In the genomic region with DNA sequence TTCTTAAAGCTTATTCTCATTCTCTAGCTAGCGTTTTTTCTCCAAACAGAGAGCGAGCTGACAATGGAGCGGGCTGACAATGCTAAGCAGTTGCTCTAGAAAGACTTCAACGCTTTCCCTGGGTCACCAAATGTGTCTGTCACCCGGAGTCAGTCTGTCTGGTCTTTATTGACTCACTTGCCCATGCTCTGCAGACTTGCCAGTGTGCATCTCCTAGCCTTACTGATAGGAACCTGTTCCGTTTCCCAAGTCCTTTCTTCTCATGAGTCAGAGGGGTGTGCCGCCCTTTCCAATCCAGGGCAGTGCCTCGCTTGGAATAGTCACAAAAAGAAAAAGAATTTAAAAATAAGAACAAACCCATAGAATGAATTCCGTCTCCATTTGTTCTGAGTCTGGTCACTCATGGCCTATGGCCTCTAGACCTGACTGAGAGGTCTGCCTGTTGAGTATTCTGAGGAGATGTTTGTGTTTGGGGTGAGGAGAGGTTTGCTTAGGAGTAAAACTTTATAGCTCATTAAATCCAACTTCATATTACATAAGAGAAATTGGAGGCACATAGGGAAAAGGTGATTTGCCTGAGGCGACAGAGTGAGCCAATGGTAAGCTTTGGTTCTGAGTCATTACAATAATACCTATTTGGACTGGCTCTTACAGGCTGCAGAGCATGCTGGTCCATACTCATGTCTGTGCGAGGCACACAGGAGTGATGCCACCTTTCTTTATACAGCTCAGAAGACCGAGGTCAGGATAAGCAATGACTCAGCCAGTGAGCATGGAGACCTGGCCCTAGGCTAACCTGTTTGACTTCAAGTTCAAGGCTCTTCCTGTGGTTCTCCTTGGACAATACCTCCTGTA, we compare ENCODE assay signal across 15 mouse cellular contexts.
DNase-seq lines count a peak whose midpoint lies in the region; ATAC-seq and TF ChIP-seq lines count a peak whose summit lies in the region.
"Had no signal": no experiment of that assay in that cellular context is flagged by ENCODE, and none has a peak within 500 bp of the region (broad histone marks: within the 10 kb centered on the region; RNA-seq: fewer than 3 reads in every experiment).

No protein-coding gene starts in this region.

- DNase-seq in hindbrain, embryonic 10.5 days (ENCODE audit: low spot score) = no peak
- no peak for DNase-seq in hindbrain, embryonic 14.5 days (ENCODE audit: low spot score)
- DNase-seq in midbrain, embryonic 14.5 days = no peak
- peak; percentile 61 for DNase-seq in stomach, postnatal 0 days (ENCODE audit: low spot score)
- no peak for DNase-seq in thymus, postnatal 10 days (ENCODE audit: low spot score in 2 of 2)
- no peak for DNase-seq in ovary, postnatal 10 days (ENCODE audit: low spot score)
- DNase-seq: cerebellum, adult 9-11 months; forebrain, postnatal 0 days; gastrocnemius, postnatal 25 days; heart, postnatal 14 days; right cerebral cortex, adult 18-20 months had no signal

- no peaks in the 10 kb centered on the region for H3K9me3 ChIP-seq in hindbrain, embryonic 10.5 days
- H3K9me3 ChIP-seq in hindbrain, embryonic 14.5 days (ENCODE audit: control insufficient read depth, low read length) = no peaks in the 10 kb centered on the region
- no peaks in the 10 kb centered on the region for H3K9me3 ChIP-seq in midbrain, embryonic 14.5 days (ENCODE audit: control insufficient read depth, low read length)
- H3K9me3 ChIP-seq in midbrain, embryonic 13.5 days = no peaks in the 10 kb centered on the region
- no peaks in the 10 kb centered on the region for H3K9me3 ChIP-seq in kidney, embryonic 15.5 days (replicated peaks)
- H3K9me3 ChIP-seq in stomach, postnatal 0 days (ENCODE audit: control insufficient read depth, low read length) = no peaks in the 10 kb centered on the region
- H3K9me3 ChIP-seq: embryonic facial prominence, embryonic 13.5 days had no signal

- no peak for ATAC-seq in hindbrain, embryonic 14.5 days (ENCODE audit: low FRiP score)
- no peak for ATAC-seq in midbrain, embryonic 14.5 days (ENCODE audit: low FRiP score, low TSS enrichment)
- no peak for ATAC-seq in midbrain, embryonic 13.5 days
- ATAC-seq in kidney, embryonic 15.5 days (replicated peaks; ENCODE audit: low FRiP score) = peak; percentile 75
- ATAC-seq in stomach, postnatal 0 days (ENCODE audit: low FRiP score, low TSS enrichment) = peak; percentile 98
- ATAC-seq: forebrain, postnatal 0 days had no signal

- no peaks in the 10 kb centered on the region for H3K27me3 ChIP-seq in hindbrain, embryonic 10.5 days (ENCODE audit: insufficient read depth, poor library complexity, severe bottlenecking)
- no peaks in the 10 kb centered on the region for H3K27me3 ChIP-seq in hindbrain, embryonic 14.5 days (ENCODE audit: control insufficient read depth, insufficient read depth, low read length)
- H3K27me3 ChIP-seq in midbrain, embryonic 14.5 days (ENCODE audit: control insufficient read depth, insufficient read depth, low read length) = no peaks in the 10 kb centered on the region
- no peaks in the 10 kb centered on the region for H3K27me3 ChIP-seq in midbrain, embryonic 13.5 days
- no peaks in the 10 kb centered on the region for H3K27me3 ChIP-seq in kidney, embryonic 15.5 days
- H3K27me3 ChIP-seq in stomach, postnatal 0 days (ENCODE audit: control insufficient read depth, insufficient read depth, low read length) = no peaks in the 10 kb centered on the region
- H3K27me3 ChIP-seq: embryonic facial prominence, embryonic 13.5 days had no signal

- H3K36me3 ChIP-seq in hindbrain, embryonic 10.5 days = peaks cover 10% of the 10 kb centered on the region
- no peaks in the 10 kb centered on the region for H3K36me3 ChIP-seq in hindbrain, embryonic 14.5 days (replicated peaks; ENCODE audit: control insufficient read depth, insufficient read depth)
- H3K36me3 ChIP-seq in midbrain, embryonic 14.5 days (ENCODE audit: control insufficient read depth, insufficient read depth, low read length) = no peaks in the 10 kb centered on the region
- peaks cover 7% of the 10 kb centered on the region; the same call in 1 of the 2 replicates for H3K36me3 ChIP-seq in midbrain, embryonic 13.5 days
- H3K36me3 ChIP-seq in kidney, embryonic 15.5 days = peaks cover 7% of the 10 kb centered on the region; the same call in 1 of the 2 replicates
- H3K36me3 ChIP-seq in stomach, postnatal 0 days (ENCODE audit: control insufficient read depth, insufficient read depth, low read length) = no peaks in the 10 kb centered on the region

- WGBS in hindbrain, embryonic 10.5 days = 66% methylated on average over 12 of the region's 12 CpGs
- WGBS in hindbrain, embryonic 14.5 days = 68% methylated on average over 12 of the region's 12 CpGs
- 74% methylated on average over 12 of the region's 12 CpGs for WGBS in midbrain, embryonic 14.5 days
- 66% methylated on average over 12 of the region's 12 CpGs for WGBS in midbrain, embryonic 13.5 days
- WGBS in kidney, embryonic 15.5 days = 59% methylated on average over 12 of the region's 12 CpGs
- WGBS in stomach, postnatal 0 days = 54% methylated on average over 12 of the region's 12 CpGs

- no peak overlapping the region for H3K4me3 ChIP-seq in hindbrain, embryonic 10.5 days
- no peak overlapping the region for H3K4me3 ChIP-seq in hindbrain, embryonic 14.5 days (replicated peaks; ENCODE audit: low read length)
- H3K4me3 ChIP-seq in midbrain, embryonic 14.5 days (replicated peaks; ENCODE audit: low read depth, low read length) = no peak overlapping the region
- no peak overlapping the region for H3K4me3 ChIP-seq in midbrain, embryonic 13.5 days (replicated peaks)
- no peak overlapping the region for H3K4me3 ChIP-seq in kidney, embryonic 15.5 days (replicated peaks)
- no peak overlapping the region for H3K4me3 ChIP-seq in stomach, postnatal 0 days (ENCODE audit: low read depth, low read length)
- H3K4me3 ChIP-seq: embryonic facial prominence, embryonic 13.5 days had no signal

- no peak for TF ChIP-seq CTCF in stomach, postnatal 0 days (IDR thresholded peaks at IDR 0.05; ENCODE audit: low read depth)

- peak overlapping the region; percentile 23; the same call in 1 of the 2 replicates for H3K27ac ChIP-seq in hindbrain, embryonic 10.5 days
- H3K27ac ChIP-seq in hindbrain, embryonic 14.5 days = no peak overlapping the region
- 0 out of 2 replicates have a peak overlapping the region, but pooled peaks have one; percentile 28 for H3K27ac ChIP-seq in midbrain, embryonic 14.5 days (replicated peaks; ENCODE audit: low read depth, low read length)
- H3K27ac ChIP-seq in midbrain, embryonic 13.5 days = no peak overlapping the region
- H3K27ac ChIP-seq in kidney, embryonic 15.5 days = peak overlapping the region; percentile 52; the same call in 1 of the 2 replicates
- H3K27ac ChIP-seq in stomach, postnatal 0 days (replicated peaks) = peak overlapping the region; percentile 79
- H3K27ac ChIP-seq: embryonic facial prominence, embryonic 13.5 days; liver, embryonic 14.5 days had no signal

- H3K4me1 ChIP-seq in hindbrain, embryonic 10.5 days (replicated peaks) = peaks cover 27% of the 10 kb centered on the region
- no peaks in the 10 kb centered on the region; the same call in 1 of the 2 replicates for H3K4me1 ChIP-seq in hindbrain, embryonic 14.5 days (replicated peaks; ENCODE audit: control insufficient read depth, insufficient read depth, low read length)
- H3K4me1 ChIP-seq in midbrain, embryonic 14.5 days (ENCODE audit: control insufficient read depth, insufficient read depth, low read length) = 0 out of 2 replicates have a peak, but pooled peaks cover 5% of the 10 kb centered on the region
- H3K4me1 ChIP-seq in midbrain, embryonic 13.5 days (replicated peaks) = peaks cover 6% of the 10 kb centered on the region; the same call in 1 of the 2 replicates
- peaks cover 34% of the 10 kb centered on the region for H3K4me1 ChIP-seq in kidney, embryonic 15.5 days
- 0 out of 2 replicates have a peak, but pooled peaks cover 3% of the 10 kb centered on the region for H3K4me1 ChIP-seq in stomach, postnatal 0 days (replicated peaks; ENCODE audit: control insufficient read depth, insufficient read depth)

- TF ChIP-seq EP300 in stomach, postnatal 0 days (optimal IDR thresholded peaks at IDR 0.05) = peak; percentile 12

- H3K4me2 ChIP-seq in hindbrain, embryonic 14.5 days (replicated peaks) = no peak overlapping the region
- no peak overlapping the region for H3K4me2 ChIP-seq in midbrain, embryonic 14.5 days (ENCODE audit: low read length)
- no peak overlapping the region for H3K4me2 ChIP-seq in midbrain, embryonic 13.5 days (replicated peaks)
- H3K4me2 ChIP-seq in kidney, embryonic 15.5 days = no peak overlapping the region
- no peak overlapping the region for H3K4me2 ChIP-seq in stomach, postnatal 0 days (replicated peaks; ENCODE audit: low read depth)
- H3K4me2 ChIP-seq: embryonic facial prominence, embryonic 13.5 days had no signal

- H3K9ac ChIP-seq in hindbrain, embryonic 14.5 days = no peak overlapping the region
- H3K9ac ChIP-seq in midbrain, embryonic 14.5 days (replicated peaks; ENCODE audit: low read length) = no peak overlapping the region
- H3K9ac ChIP-seq in midbrain, embryonic 13.5 days (replicated peaks) = no peak overlapping the region
- H3K9ac ChIP-seq in kidney, embryonic 15.5 days = no peak overlapping the region
- no peak overlapping the region for H3K9ac ChIP-seq in stomach, postnatal 0 days (ENCODE audit: low read length)
- H3K9ac ChIP-seq: embryonic facial prominence, embryonic 13.5 days; forebrain, postnatal 0 days; liver, embryonic 14.5 days had no signal

Comparison
In these comparisons a context has a peak if more than half of its experiments do, and no peak if none do; other contexts are left out.
1. H3K27ac ChIP-seq: peak in hindbrain, embryonic 10.5 days (single experiment), midbrain, embryonic 14.5 days (single experiment), kidney, embryonic 15.5 days (single experiment) and stomach, postnatal 0 days (single experiment); none in hindbrain, embryonic 14.5 days (single experiment) and midbrain, embryonic 13.5 days (single experiment).
2. ATAC-seq: peak in kidney, embryonic 15.5 days (single experiment) and stomach, postnatal 0 days (single experiment); none in hindbrain, embryonic 14.5 days (single experiment), midbrain, embryonic 14.5 days (single experiment) and midbrain, embryonic 13.5 days (single experiment).